Mouse (Mus musculus) hindbrain, embryonic 10.5 days (tissue): Measurements from ENCODE around the gene Reep6. TPM values are rescaled to one million over a fixed set of nuclear protein-coding genes. Genes with fewer than 3 reads are reported as not detected.

Source experiments
- DNase-seq: peaks from one replicate; pipeline ENCODE4 v3.0.0-alpha.2; 2017; ENCODE audit warnings: low spot score
- H3K27ac ChIP-seq: fragments of 300-500 bp; sonication (generic); 2 replicates; pipeline ENCODE4 v1.5.1; 2016; ENCODE audit warnings: mild to moderate bottlenecking, moderate library complexity
- H3K27me3 ChIP-seq: fragments of 300-500 bp; sonication (generic); 2 replicates; pipeline ENCODE4 v1.6.1; 2016; ENCODE audit warnings: mild to moderate bottlenecking; ENCODE audit not compliant: poor library complexity, insufficient read depth, severe bottlenecking
- H3K36me3 ChIP-seq: fragments of 300-500 bp; sonication (generic); 2 replicates; pipeline ENCODE4 v1.6.1; 2016; ENCODE audit warnings: mild to moderate bottlenecking, moderate library complexity
- H3K4me1 ChIP-seq: fragments of 300-500 bp; sonication (generic); replicated peaks from 2 replicates; pipeline ENCODE4 v1.6.1; 2016; ENCODE audit warnings: mild to moderate bottlenecking
- H3K4me3 ChIP-seq: fragments of 300-500 bp; sonication (generic); 2 replicates; pipeline ENCODE4 v1.5.1; 2016; ENCODE audit warnings: mild to moderate bottlenecking, moderate library complexity
- H3K9me3 ChIP-seq: fragments of 300-500 bp; sonication (generic); 2 replicates; pipeline ENCODE4 v1.6.1; 2016; ENCODE audit warnings: mild to moderate bottlenecking, moderate library complexity
- WGBS: fragments of 180-500 bp; shearing (Covaris S2); methylation state at CpG from one replicate; pipeline ENCODE4 v1.1.7; 2016; 5-methylcytosine and 5-hydroxymethylcytosine counted together
- polyA plus RNA-seq: library from polyadenylated mRNA; unstranded; fragments of >200 nt; fragmentation: Nextera tagmentation; extraction: Ambion mirVana; gene quantifications from 2 replicates; pipeline ENCODE4 v1.2.1, GENCODE M21; 2016

Reep6 gene
- 7.2 and 11.2 TPM in 2 replicates for polyA plus RNA-seq

- Histone ChIP-seq H3K4me1 (peaks cover 47% of the 10 kb centered on the region), H3K36me3 (no peaks in the 10 kb centered on the region), H3K4me3 (peak within 1 kb of the TSS; percentile 58), H3K27ac (peak within 1 kb of the TSS; percentile 71), H3K9me3 (no peaks in the 10 kb centered on the region), H3K27me3 (peaks cover 74% of the 10 kb centered on the region)
- peak; percentile 98 for DNase-seq
- 4% methylated on average over 36 of the region's 36 CpGs for WGBS
These were observed at the start of gene Reep6, which contains the start of gene Pcsk4 for GRCm38 (mm10) chr10:80329273-80330081. Gene Reep6, plus strand, starts transcription at chr10:80329953. Gene Pcsk4, minus strand, starts transcription at chr10:80329498.

GRCm38 (mm10) chr10:80281304-80281703 is 48.4 kb upstream of the Reep6 start:
- Histone ChIP-seq H3K9me3 (no peaks in the 10 kb centered on the region), H3K4me1 (peaks cover 14% of the 10 kb centered on the region), H3K27me3 (no peaks in the 10 kb centered on the region), H3K27ac (no peak overlapping the region), H3K36me3 (peaks cover 100% of the 10 kb centered on the region), H3K4me3 (0 out of 2 replicates have a peak overlapping the region, but pooled peaks have one; percentile 18)
- WGBS = 84% methylated on average over 7 of the region's 7 CpGs
- DNase-seq = no peak

GRCm38 (mm10) chr10:80281921-80282371 is 47.8 kb upstream of the Reep6 start:
- H3K9me3 ChIP-seq = no peaks in the 10 kb centered on the region
- no peak overlapping the region for H3K27ac ChIP-seq

GRCm38 (mm10) chr10:80282481-80283441 is 47.0 kb upstream of the Reep6 start:
- DNase-seq = no peak
- Histone ChIP-seq H3K9me3 (no peaks in the 10 kb centered on the region), H3K4me1 (peaks cover 14% of the 10 kb centered on the region), H3K27ac (no peak overlapping the region), H3K27me3 (no peaks in the 10 kb centered on the region), H3K36me3 (peaks cover 100% of the 10 kb centered on the region), H3K4me3 (no peak overlapping the region)
- whole genome bisulfite sequencing = 92% methylated on average over 20 of the region's 20 CpGs

More at GRCm38 (mm10) chr10:80281921-80282371, 47.8 kb upstream of the Reep6 start:
- Histone ChIP-seq H3K4me3 (no peak overlapping the region), H3K27me3 (no peaks in the 10 kb centered on the region), H3K4me1 (peaks cover 14% of the 10 kb centered on the region), H3K36me3 (peaks cover 100% of the 10 kb centered on the region)
- DNase-seq = no peak
- WGBS = 87% methylated on average over 8 of the region's 8 CpGs

- Histone ChIP-seq H3K27me3 (no peaks in the 10 kb centered on the region), H3K4me1 (peaks cover 14% of the 10 kb centered on the region), H3K36me3 (peaks cover 93% of the 10 kb centered on the region), H3K4me3 (no peak overlapping the region), H3K9me3 (no peaks in the 10 kb centered on the region), H3K27ac (0 out of 2 replicates have a peak overlapping the region, but pooled peaks have one; percentile 47)
- no peak for DNase-seq
- 71% methylated on average over 9 of the region's 15 CpGs for WGBS
These were observed 44.3 kb upstream of the Reep6 start for GRCm38 (mm10) chr10:80285222-80286070.

- Histone ChIP-seq H3K36me3 (peaks cover 67% of the 10 kb centered on the region), H3K9me3 (no peaks in the 10 kb centered on the region), H3K27ac (0 out of 2 replicates have a peak overlapping the region, but pooled peaks have one; percentile 35), H3K4me1 (peaks cover 12% of the 10 kb centered on the region), H3K27me3 (no peaks in the 10 kb centered on the region), H3K4me3 (no peak overlapping the region)
- WGBS = 95% methylated on average over 12 of the region's 12 CpGs
- no peak for DNase-seq
These were observed 41.7 kb upstream of the Reep6 start for GRCm38 (mm10) chr10:80288097-80288496.

GRCm38 (mm10) chr10:80288657-80289056 is 41.1 kb upstream of the Reep6 start:
- Histone ChIP-seq H3K4me1 (peaks cover 17% of the 10 kb centered on the region), H3K36me3 (peaks cover 67% of the 10 kb centered on the region), H3K4me3 (no peak overlapping the region), H3K27ac (no peak overlapping the region), H3K27me3 (no peaks in the 10 kb centered on the region), H3K9me3 (no peaks in the 10 kb centered on the region)
- WGBS = 66% methylated on average over 8 of the region's 8 CpGs
- DNase-seq = no peak

GRCm38 (mm10) chr10:80292251-80293146 is 37.3 kb upstream of the Reep6 start, which contains the start of gene Rps15:
Gene Rps15, plus strand, starts transcription at chr10:80292453.
- H3K27me3 ChIP-seq = peaks cover 10% of the 10 kb centered on the region
- under 1% methylated on average over 72 of the region's 72 CpGs for WGBS

GRCm38 (mm10) chr10:80293325-80293724 is 36.4 kb upstream of the Reep6 start:
- WGBS = 34% methylated on average over 14 of the region's 14 CpGs
- no peak for DNase-seq
- Histone ChIP-seq H3K9me3 (no peaks in the 10 kb centered on the region), H3K27me3 (peaks cover 18% of the 10 kb centered on the region), H3K4me1 (peaks cover 59% of the 10 kb centered on the region), H3K36me3 (peaks cover 35% of the 10 kb centered on the region), H3K4me3 (peak overlapping the region; percentile 88), H3K27ac (peak overlapping the region; percentile 99)

More at GRCm38 (mm10) chr10:80292251-80293146, 37.3 kb upstream of the Reep6 start, which contains the start of gene Rps15:
- Histone ChIP-seq H3K9me3 (no peaks in the 10 kb centered on the region), H3K27ac (peak within 1 kb of the TSS; percentile 99), H3K36me3 (peaks cover 43% of the 10 kb centered on the region), H3K4me3 (peak within 1 kb of the TSS; percentile 88), H3K4me1 (peaks cover 51% of the 10 kb centered on the region)
- peak; percentile 97 for DNase-seq

GRCm38 (mm10) chr10:80294311-80294710 is 35.4 kb upstream of the Reep6 start:
- Histone ChIP-seq H3K4me1 (peaks cover 69% of the 10 kb centered on the region), H3K27ac (no peak overlapping the region; the same call in 1 of the 2 replicates), H3K36me3 (peaks cover 25% of the 10 kb centered on the region), H3K4me3 (peak overlapping the region; percentile 88), H3K9me3 (no peaks in the 10 kb centered on the region), H3K27me3 (peaks cover 28% of the 10 kb centered on the region)
- WGBS = 76% methylated on average over 4 of the region's 4 CpGs
- no peak for DNase-seq

GRCm38 (mm10) chr10:80294788-80295303 is 34.9 kb upstream of the Reep6 start:
- Histone ChIP-seq H3K4me3 (peak overlapping the region; percentile 88; the same call in 1 of the 2 replicates), H3K4me1 (peaks cover 74% of the 10 kb centered on the region)
- WGBS = 47% methylated on average over 7 of the region's 7 CpGs

More at GRCm38 (mm10) chr10:80294788-80295303, 34.9 kb upstream of the Reep6 start:
- no peak for DNase-seq
- peaks cover 34% of the 10 kb centered on the region for H3K27me3 ChIP-seq
- H3K27ac ChIP-seq = peak overlapping the region; percentile 35
- H3K36me3 ChIP-seq = peaks cover 21% of the 10 kb centered on the region
- H3K9me3 ChIP-seq = no peaks in the 10 kb centered on the region
